Comparison of ENCODE assay signal across 19 mouse cellular contexts in genomic region chr7:18799129-18799528, GRCm38 (mm10). TPM values are rescaled to one million over a fixed set of nuclear protein-coding genes. Genes with fewer than 3 reads are reported as not detected.
DNase-seq lines count a peak whose midpoint lies in the region; ATAC-seq and TF ChIP-seq lines count a peak whose summit lies in the region.
"Had no signal": no experiment of that assay in that cellular context is flagged by ENCODE, and none has a peak within 500 bp of the region (broad histone marks: within the 10 kb centered on the region; RNA-seq: fewer than 3 reads in every experiment).

No protein-coding gene starts in this region.

- WGBS in heart, postnatal 0 days = 36% methylated on average over 3 of the region's 3 CpGs
- WGBS in lung, adult 2 months = 32% methylated on average over 3 of the region's 3 CpGs

- H3K4me3 ChIP-seq in heart, postnatal 0 days (ENCODE audit: low read depth, low read length) = no peak overlapping the region
- no peak overlapping the region for H3K4me3 ChIP-seq in lung, adult 2 months (replicated peaks; ENCODE audit: extremely low read depth, low read depth, low read length)
- H3K4me3 ChIP-seq: embryonic facial prominence, embryonic 15.5 days; heart, embryonic 13.5 days; neural tube, embryonic 15.5 days had no signal

- no peak for DNase-seq in heart, postnatal 0 days (ENCODE audit: low spot score)
- DNase-seq in heart, postnatal 25 days (ENCODE audit: low spot score) = no peak
- no peak for DNase-seq in lung, adult 2 months
- DNase-seq in lung, postnatal 36 days = no peak
- DNase-seq in ES-CJ7 (ENCODE audit: low read depth, low spot score) = peak; percentile 20
- DNase-seq in MN1 (ENCODE audit: low spot score) = no peak
- DNase-seq in right cerebral cortex, postnatal 4 days = no peak
- DNase-seq: cerebellum, adult 9-11 months; gastrocnemius, postnatal 10 days; kidney, postnatal 10 days; layer of hippocampus, postnatal 36 days had no signal

- H3K4me1 ChIP-seq in heart, postnatal 0 days (ENCODE audit: control insufficient read depth, insufficient read depth) = no peaks in the 10 kb centered on the region
- H3K4me1 ChIP-seq in lung, adult 2 months (ENCODE audit: control insufficient read depth, insufficient read depth, low read length) = no peaks in the 10 kb centered on the region
- H3K4me1 ChIP-seq: embryonic facial prominence, embryonic 15.5 days; heart, embryonic 13.5 days; neural tube, embryonic 15.5 days had no signal

- H3K27me3 ChIP-seq in heart, postnatal 0 days (ENCODE audit: control insufficient read depth, insufficient read depth, low read length) = no peaks in the 10 kb centered on the region
- H3K27me3 ChIP-seq: embryonic facial prominence, embryonic 15.5 days; heart, embryonic 13.5 days; neural tube, embryonic 15.5 days had no signal

- no peak overlapping the region for H3K27ac ChIP-seq in heart, postnatal 0 days (ENCODE audit: low read depth)
- H3K27ac ChIP-seq: embryonic facial prominence, embryonic 15.5 days; heart, embryonic 13.5 days; neural tube, embryonic 15.5 days had no signal

- TF ChIP-seq EP300 in heart, postnatal 0 days (IDR thresholded peaks at IDR 0.05; ENCODE audit: low read depth) = no peak

- no peak for ATAC-seq in heart, postnatal 0 days (ENCODE audit: insufficient read depth, low read depth)
- ATAC-seq in common myeloid progenitor, adult 5-6 weeks (replicated peaks; ENCODE audit: low read depth, poor library complexity, severe bottlenecking) = 0 out of 2 replicates have a peak, but pooled peaks have one; percentile 36
- ATAC-seq: forebrain, embryonic 14.5 days; hindbrain, embryonic 16.5 days had no signal

- intact Hi-C loops in heart, postnatal 25 days (cut with DNase I) = no loop called here

- no peaks in the 10 kb centered on the region for H3K36me3 ChIP-seq in heart, postnatal 0 days (replicated peaks; ENCODE audit: control insufficient read depth, insufficient read depth, low read length)
- H3K36me3 ChIP-seq: embryonic facial prominence, embryonic 15.5 days; heart, embryonic 13.5 days; neural tube, embryonic 15.5 days had no signal

- no peaks in the 10 kb centered on the region for H3K9me3 ChIP-seq in heart, postnatal 0 days (replicated peaks; ENCODE audit: control insufficient read depth, low read length)
- H3K9me3 ChIP-seq: embryonic facial prominence, embryonic 15.5 days; heart, embryonic 13.5 days; neural tube, embryonic 15.5 days had no signal

- TF ChIP-seq CTCF in heart, postnatal 0 days (IDR thresholded peaks at IDR 0.05; ENCODE audit: low read depth) = 0 out of 2 replicates have a peak, but pooled peaks have one; percentile 11
- peak; percentile 55 for TF ChIP-seq CTCF in lung, adult 2 months (IDR thresholded peaks at IDR 0.05; ENCODE audit: insufficient read depth, low read length)

- H3K4me2 ChIP-seq in heart, postnatal 0 days (ENCODE audit: low read depth, low read length) = no peak overlapping the region
- H3K4me2 ChIP-seq: embryonic facial prominence, embryonic 15.5 days; heart, embryonic 13.5 days; neural tube, embryonic 15.5 days had no signal

- no peak overlapping the region for H3K9ac ChIP-seq in heart, postnatal 0 days (replicated peaks; ENCODE audit: low read depth, low read length)
- H3K9ac ChIP-seq: embryonic facial prominence, embryonic 15.5 days; heart, embryonic 13.5 days; neural tube, embryonic 15.5 days had no signal

- no peak for TF ChIP-seq POLR2A in lung, adult 2 months (IDR thresholded peaks at IDR 0.05; ENCODE audit: borderline replicate concordance, extremely low read depth, low read depth, low read length)

RNA-seq across cellular contexts. Expression of gene Psg19, which starts 0.8 kb away (rescaled TPM):
- total RNA-seq in heart, postnatal 0 days (2014; rRNA removed; ENCODE audit: low replicate concordance) = not detected in 2 replicates
- not detected in 2 replicates for polyA plus RNA-seq in heart, postnatal 0 days (2015; fragmentation: Nextera tagmentation; extraction: Ambion mirVana)
- total RNA-seq in heart, postnatal 25 days (2021) = not detected
- 0.07 TPM in 1 of 2 replicates, not detected in the other for polyA plus RNA-seq in lung, adult 2 months (2012; rRNA removed)
- total RNA-seq in common myeloid progenitor, adult 5-6 weeks (2017) = not detected in 2 replicates
- total RNA-seq: adrenal gland, adult 18-20 months; gastrocnemius, postnatal 10 days; layer of hippocampus, postnatal 36 days had no signal
- polyA plus RNA-seq: embryonic facial prominence, embryonic 15.5 days; forebrain, embryonic 14.5 days; heart, embryonic 13.5 days; hindbrain, embryonic 16.5 days; neural tube, embryonic 15.5 days; stomach, embryonic 16.5 days had no signal

RNA-seq across cellular contexts. Expression of gene Psg17, which starts 22.3 kb away (rescaled TPM):
- not detected in 2 replicates for total RNA-seq in heart, postnatal 0 days (2014; rRNA removed; ENCODE audit: low replicate concordance)
- polyA plus RNA-seq in heart, postnatal 0 days (2015; fragmentation: Nextera tagmentation; extraction: Ambion mirVana) = not detected in 2 replicates
- total RNA-seq in heart, postnatal 25 days (2021) = not detected
- 0.27 and 1.1 TPM in 2 replicates for polyA plus RNA-seq in lung, adult 2 months (2012; rRNA removed)
- not detected in 2 replicates for total RNA-seq in common myeloid progenitor, adult 5-6 weeks (2017)
- total RNA-seq: adrenal gland, adult 18-20 months; gastrocnemius, postnatal 10 days; layer of hippocampus, postnatal 36 days had no signal
- polyA plus RNA-seq: embryonic facial prominence, embryonic 15.5 days; forebrain, embryonic 14.5 days; heart, embryonic 13.5 days; hindbrain, embryonic 16.5 days; neural tube, embryonic 15.5 days had no signal

RNA-seq across cellular contexts. Expression of gene Mill2, which starts 40.6 kb away (rescaled TPM):
- total RNA-seq in heart, postnatal 0 days (2014; rRNA removed; ENCODE audit: low replicate concordance) = 0.34 and 3.0 TPM in 2 replicates
- polyA plus RNA-seq in heart, postnatal 0 days (2015; fragmentation: Nextera tagmentation; extraction: Ambion mirVana) = 0.86 and 1.2 TPM in 2 replicates
- 1 to 10 TPM; 6.5 to 6.7 TPM for total RNA-seq in heart, postnatal 25 days (2021)
- 17.1 and 27.9 TPM in 2 replicates for polyA plus RNA-seq in lung, adult 2 months (2012; rRNA removed)
- total RNA-seq in common myeloid progenitor, adult 5-6 weeks (2017) = 0.37 and 0.49 TPM in 2 replicates
